Mouse (Mus musculus): ENCODE results near the gene Cmtm4.

DNA sequence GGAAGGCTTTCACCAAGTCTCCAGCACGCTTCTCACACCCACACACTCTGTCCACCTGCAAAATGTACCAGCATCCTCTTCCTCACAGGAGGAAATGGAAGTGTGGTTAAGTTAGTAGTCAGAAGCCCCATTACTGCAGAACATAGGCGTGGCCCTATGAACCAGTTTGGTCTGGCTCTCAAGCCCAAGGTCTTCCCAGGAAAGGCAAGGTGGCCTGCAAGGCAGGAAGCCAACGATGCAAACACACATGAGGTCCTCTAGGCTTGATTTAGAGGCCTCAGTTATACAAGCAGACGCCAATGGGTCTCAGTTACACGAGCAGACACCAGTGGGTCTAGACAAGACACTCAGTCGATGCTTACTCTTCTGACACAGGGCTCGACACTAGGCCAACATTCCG, 43.9 kb upstream of the Cmtm4 start:
- TF ChIP-seq ZNF384 (IDR thresholded peaks at IDR 0.05; ENCODE audit: low read depth, low read length) (no peak), CHD2 (IDR thresholded peaks at IDR 0.05; ENCODE audit: low read depth, low read length) (no peak), MAFK (IDR thresholded peaks at IDR 0.05; ENCODE audit: insufficient read depth, low read depth, low read length) (no peak)

Data from ES-E14 (cell line).